Mouse (Mus musculus) NIH3T3 (cell line): Measurements from ENCODE around the gene Grid2.

Experiments used
- DNase-seq: peaks from one replicate; pipeline ENCODE4 v3.0.0-alpha.2; 2012; ENCODE audit warnings: low read depth

The Grid2 gene

DNA sequence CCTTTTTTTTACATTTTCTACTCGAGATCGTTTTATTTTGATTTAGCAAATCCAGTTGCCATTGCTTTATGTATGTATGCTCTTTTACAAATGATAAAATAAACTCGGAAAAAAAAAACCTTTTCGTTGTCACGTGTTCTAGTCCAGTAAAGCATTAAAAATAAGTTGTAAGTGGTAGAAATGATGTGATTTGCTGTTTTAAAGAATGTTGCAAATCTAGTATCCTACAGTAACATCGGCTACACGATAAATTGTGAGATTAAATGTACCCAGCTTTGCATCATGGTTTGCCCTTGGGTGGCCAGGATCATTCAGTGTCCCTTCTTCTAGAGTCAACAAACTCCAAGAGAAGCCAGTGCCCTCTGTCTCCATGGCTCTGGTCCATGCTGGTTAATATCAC is 1475.5 kb downstream of the Grid2 start:
- DNase-seq: no peak

DNA sequence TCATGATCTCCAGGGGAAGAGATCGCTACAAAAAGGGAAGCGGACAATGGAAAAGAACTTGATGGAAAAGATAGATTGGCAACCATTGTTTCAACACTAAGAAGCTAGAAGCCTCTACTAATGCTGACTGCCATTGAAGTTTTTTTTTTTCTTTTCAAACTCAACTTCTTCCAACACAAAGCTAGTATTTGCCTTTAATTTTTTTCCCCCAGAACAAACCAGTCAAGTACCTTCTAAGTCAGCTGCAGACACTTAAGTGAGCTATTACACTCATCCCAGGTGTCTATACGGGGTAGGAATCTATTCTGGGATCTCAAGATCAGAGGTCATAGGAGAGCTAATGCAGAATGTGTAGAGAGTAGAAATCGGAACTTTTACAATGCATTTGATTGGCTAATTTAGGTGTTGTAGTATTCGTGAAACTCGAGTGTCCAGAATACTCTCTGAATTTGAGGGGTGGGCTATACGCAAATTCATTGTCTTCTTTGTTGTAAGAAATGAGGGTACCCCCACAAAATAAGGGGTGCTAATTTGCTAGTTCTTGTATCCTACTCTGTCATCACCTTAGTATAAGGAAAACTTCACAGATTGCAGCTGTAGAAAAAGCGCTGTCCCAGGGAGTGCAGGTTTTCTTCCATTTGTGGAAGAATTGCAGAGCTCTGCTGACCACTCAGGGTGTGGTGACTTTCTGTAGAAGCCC is 1476.1 kb downstream of the Grid2 start:
- DNase-seq: no peak

DNA sequence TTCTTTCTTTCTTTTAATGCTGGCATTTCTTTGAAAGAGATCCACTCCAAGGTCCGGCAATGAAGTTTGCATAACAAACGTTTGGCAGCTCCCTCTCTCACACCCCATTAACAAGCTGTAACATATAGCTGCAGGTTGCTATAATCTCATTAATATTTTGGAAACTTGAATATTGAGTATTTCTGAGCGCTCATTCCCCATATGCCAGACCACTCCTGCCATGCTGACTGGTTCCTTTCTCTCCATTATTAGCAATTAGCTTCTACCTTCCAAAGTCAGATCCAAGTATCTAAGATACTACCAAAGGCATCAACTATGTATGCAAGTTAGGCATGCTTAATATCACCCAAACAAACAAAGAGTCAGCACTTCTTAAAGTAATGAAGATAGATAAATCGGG is 1477.6 kb downstream of the Grid2 start:
- no peak for DNase-seq

DNA sequence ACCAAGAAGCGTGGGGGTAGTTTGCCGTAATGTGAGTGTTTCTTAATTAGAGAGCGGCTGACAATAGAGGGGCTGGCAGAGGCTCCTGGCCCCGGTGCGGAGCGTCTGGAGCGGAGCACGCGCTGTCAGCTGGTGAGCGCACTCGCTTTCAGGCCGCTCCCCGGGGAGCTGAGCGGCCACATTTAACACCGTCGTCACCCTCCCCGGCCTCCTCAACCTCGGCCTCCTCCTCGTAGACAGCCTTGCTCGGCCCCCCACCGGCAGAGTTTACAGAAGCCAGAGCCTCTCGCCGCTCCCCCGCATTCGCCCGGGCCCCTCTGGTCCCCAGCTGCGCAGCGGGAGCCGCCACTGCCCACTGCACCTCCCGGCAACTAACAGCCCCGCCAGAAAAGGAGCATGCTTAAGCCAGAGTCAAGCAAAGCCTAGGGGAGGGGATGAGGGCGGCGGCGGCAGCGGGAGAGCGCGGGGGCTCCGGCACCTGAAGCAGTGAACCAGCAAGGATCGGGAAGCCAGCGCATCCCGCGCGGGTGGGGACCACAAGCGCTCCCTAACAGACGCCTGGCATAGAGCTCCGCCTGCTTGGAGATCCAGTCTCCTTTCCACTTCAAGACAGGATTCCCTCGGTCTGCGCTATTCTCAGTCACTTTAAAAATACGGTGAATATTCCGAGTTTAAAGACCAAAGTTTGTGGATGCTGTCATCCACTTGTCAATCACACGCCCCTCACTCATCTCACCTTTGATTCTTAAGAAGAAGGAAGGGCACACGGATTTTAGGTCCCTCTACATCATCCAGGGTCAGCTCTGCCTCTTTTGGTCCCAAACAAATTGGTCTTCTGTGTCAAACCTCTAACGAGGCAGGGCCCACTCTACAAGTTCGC is 1479.0 kb downstream of the Grid2 start:
- DNase-seq: no peak

DNA sequence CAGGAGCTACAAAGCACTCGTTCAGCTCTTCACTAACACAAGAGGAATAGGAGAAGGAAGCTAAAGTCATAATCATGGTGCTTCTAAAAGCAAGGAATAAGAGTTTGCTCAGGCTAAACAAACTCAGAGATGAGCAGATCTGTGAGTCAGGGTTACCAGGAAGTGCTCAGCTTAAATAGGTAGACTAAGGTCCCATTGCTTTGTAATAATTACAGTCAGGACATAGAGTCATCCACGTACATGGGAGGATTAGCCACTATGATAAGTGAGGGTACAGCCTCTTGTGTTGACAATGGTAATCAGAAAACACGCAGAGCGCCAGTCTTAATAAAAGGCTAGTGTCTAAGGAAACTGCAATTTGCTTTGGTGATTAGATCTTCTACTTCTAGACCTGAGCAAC is 1480.6 kb downstream of the Grid2 start:
- no peak for DNase-seq

DNA sequence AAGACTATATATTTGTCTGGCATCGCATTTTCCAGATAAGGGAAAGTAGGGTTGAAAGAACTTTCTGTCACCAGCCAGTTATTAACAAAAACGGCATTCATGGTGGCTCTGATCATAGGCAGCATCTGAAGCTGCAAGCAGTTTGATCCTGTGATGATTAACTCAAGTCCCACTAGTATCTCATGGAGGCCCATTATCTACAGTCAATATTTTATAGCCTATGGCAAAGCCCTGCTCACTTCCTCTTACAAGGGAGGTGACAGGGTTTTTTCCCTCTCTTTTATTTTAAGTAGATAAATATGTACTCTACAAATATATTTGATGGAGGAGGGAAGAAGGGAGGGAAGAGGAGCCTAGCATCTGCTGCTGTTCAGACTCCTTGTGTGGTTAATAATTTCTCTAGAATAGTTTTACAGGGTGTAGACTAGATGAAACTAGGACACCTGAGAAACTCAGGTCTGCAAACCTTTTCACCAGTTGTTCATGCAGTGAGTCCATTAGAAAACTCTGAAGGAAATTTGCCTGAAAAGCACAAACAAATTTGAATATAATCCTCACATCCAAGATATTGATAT is 1487.3 kb downstream of the Grid2 start:
- DNase-seq: no peak
